Mouse (Mus musculus) frontal cortex, adult 2 months (tissue): ENCODE measurements around the gene Ift122. TPM values are rescaled to one million over a fixed set of nuclear protein-coding genes. Genes with fewer than 3 reads are reported as not detected.

Experiments used
- DNase-seq, 2 experiments: peaks; one replicate each; pipeline ENCODE4 v3.0.0; 2022; ENCODE audit warnings: low spot score in 1 of 2; ENCODE audit errors: extremely low spot score in 1 of 2
- polyA plus RNA-seq: library from polyadenylated mRNA; depleted of rRNA; stranded (reverse); fragments of >200 nt; gene quantifications from 2 replicates; pipeline ENCODE4 v1.2.3, GENCODE M21; 2012

Ift122 gene
- polyA plus RNA-seq, 1 experiment, result 30.1 TPM

GRCm38 (mm10) chr6:115890601-115891000 is 37.3 kb downstream of the Ift122 start:
- no peak for DNase-seq

DNA sequence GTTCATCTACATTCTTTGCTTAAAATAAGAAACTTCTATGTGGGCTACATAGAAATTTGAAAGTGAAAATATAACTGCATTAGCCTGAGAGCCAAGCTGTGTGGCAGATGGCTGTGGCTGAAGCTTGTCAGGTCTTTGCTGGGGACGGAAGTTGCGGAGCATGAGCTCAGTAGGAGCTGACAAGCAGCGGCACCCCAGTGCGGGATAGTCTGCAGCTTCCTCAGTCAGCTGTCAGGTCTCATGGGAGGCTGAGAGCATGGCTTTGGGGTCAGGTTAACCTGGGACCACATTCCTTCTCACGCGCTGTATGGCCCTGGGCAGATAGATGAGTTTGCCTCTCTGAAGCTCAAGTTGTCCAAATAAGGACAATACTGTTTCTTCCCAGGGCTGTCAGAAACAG is 37.8 kb downstream of the Ift122 start:
- DNase-seq, result peak; percentile 50 to 68

DNA sequence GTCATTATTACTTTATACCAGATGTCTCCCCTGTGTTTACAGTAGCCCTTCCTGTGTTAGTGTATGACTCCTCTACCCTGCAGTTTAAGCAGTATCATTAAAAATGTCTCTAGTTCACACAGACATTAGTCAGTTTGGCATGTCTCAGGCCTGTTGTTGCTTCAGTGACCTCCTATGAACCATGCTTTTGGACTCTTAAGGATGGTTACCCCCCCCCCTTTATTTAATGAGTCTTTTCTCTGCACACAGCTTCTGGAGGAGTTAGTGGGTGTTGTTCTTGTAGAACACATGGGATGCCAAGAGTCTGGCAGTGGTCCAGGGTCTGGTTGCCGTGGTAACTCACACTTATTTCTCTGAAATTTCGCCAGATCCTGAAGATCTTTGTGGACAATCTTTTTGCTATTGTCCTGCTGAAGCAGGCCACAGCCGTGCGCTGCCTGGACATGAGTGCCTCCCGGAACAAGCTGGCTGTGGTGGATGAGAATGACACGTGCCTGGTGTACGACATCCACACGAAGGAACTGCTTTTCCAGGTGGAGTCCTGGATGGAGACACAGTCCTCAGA is 38.3 kb downstream of the Ift122 start:
- peak; percentile 75 to 92 for DNase-seq

GRCm38 (mm10) chr6:115892363-115892762 is 39.1 kb downstream of the Ift122 start:
- DNase-seq, result no peak

DNA sequence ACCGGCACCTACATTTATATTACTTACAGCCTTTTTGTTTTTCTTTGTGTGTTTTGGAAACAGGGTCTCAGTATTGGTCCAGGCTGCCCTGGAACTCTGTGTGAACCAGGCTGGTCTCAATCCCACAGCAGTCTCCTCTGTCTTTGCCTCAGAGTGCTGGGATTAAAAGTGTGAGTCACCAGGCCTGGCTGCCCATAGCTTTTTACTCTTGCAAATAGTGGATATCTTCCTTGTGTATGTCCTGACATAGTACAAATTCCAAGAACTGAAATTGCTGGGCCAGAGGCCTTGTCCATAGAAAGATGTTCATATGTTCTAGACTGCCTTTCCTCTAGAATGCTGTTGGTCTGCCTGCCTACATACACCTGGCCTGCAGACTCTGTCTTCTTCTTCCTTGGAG is 43.1 kb downstream of the Ift122 start:
- no peak for DNase-seq

GRCm38 (mm10) chr6:115897117-115897516 is 43.8 kb downstream of the Ift122 start:
- no peak for DNase-seq

DNA sequence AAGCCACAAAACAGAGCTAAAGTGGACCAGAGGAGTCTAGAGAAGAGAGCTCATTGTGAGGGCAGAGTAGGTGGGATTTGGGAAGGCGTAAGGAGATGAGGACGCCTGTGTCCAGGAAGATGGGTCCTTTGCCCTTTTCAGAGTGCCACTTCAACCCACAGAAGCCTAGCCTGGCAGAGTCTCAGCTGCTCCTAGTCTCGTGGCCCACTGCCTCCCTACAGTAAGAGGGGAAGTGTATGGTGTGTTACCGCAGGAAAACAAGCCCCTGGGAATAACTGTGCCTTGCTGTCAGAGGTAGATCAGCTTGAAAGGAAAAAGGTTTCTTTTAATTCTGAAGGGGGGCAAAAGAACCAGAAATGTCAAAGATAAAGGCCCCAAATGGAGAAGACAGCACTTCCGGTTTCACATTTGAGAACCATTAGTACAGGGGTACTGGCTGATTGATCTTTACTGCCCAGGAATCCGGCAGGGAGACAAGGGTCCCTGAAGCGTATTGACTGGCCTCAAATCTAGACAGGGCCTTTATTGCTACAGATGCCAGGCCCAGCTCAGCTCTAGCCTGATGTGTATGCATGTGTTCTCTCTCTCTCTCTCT is 44.8 kb downstream of the Ift122 start:
- no peak for DNase-seq

DNA sequence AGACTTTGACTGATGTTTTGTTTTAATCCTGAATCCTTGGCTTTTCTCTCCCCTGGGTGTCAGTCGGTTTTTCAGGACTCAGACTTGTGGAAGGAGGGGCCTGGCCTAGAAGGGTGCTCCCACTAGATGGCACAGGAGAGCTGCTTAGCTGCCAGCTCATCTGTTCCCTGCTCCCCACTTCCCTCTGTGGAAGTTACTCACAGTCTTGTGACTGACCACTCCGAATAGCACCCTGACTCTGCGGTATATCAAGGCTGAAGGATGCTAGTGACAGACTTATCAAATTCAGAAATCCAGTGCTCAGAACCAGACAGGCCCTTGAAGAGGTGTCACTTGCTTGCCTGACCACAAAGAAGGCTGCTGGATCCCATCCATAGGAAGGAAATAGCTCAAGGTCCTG is 47.8 kb downstream of the Ift122 start:
- peak; percentile 76 to 92 for DNase-seq

DNA sequence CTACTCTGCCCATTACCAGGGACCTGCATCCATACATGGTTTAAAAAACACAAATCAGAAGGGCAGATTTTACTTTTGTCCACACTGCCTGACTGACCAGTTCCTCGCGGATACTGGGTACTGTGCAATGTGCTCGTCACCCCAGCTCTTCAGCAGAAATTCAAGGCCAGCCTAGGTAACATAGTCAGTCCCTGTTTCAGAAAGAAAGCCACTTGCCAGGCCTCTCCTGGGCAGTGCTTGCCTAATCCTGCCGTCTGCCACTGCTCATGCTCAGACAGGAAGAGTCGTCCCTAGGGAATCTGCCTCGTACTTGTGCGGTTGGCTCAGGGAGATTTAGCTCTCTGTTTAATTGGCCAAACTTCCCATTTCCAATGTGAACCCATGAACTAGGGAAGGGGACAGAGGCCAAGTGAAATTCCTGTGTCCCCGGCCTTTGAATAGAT is 48.2 kb downstream of the Ift122 start:
- DNase-seq, result no peak

DNA sequence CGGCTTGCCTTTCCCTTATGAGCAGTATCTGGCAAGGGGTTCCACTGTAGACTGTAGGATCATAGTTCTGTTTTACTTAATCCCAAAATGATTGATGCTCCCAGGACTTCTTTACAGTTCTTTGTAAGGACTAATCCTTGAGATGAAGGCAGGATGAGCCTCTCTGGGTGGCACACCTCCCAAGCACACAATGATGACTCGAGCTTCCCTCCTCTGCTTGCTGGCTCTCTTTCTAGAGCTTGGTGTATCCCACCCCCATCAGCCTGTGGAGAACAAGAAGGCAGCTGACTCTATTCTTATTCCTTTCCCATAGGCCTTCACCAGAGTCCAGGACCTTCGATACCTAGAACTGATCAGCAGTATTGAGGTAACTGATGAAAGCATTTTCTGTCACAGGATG is 49.3 kb downstream of the Ift122 start:
- DNase-seq, result peak in 1 of 2 experiments; percentile 64

DNA sequence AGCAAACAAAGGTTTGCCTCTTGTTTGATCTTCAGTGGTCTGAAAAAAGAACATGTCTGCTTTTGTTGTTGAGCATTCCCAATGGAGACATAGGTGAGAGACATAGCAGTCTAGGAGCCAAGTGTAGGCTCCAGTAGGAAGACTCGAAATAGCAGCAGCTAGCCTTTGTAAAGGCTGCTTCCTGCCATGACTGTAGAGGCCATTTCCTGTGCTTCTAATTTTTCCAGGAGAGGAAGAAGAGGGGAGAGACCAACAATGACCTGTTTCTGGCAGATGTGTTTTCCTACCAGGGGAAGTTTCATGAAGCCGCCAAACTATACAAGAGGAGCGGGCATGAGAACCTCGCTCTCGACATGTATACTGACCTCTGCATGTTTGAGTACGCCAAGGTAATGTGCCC is 52.3 kb downstream of the Ift122 start:
- DNase-seq, result no peak

DNA sequence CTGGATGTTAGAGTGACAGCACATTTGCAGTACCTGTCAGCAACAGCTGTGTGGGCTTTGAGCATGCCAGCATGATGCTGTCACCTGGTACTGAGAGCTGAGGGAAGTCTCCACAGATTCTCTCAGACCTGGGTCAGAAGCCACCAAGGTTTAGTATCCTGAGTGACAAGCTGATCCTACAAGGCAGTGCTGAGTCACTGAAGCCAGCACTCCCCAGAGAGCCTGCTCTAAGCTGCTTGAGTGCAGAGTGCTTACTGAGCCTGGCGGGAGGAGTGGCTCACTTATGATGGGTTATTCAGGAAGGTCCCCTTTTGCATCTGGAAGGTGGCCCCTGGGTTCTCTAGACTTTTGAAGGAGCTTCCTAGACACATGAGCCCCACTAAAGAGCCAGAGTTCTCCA is 53.2 kb downstream of the Ift122 start:
- DNase-seq, result no peak

DNA sequence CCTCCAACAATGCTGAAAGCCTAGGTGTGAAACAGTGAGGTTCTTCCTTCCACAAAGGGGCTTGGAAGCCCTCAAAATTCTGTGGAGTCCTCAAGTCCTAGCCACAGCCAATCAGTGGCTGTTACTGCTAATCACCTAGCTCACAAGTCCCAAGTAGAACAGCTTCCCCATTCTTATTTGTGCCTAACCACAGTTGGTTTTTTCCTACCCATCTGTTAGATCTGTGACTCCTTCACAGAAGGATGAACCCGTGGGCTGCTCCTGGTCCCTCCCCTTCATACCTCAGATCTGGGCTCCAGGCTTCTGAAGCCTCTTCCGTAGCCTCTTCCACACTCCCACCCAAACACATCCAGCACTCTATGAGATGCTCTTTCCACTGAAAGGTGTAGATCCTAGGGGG is 53.6 kb downstream of the Ift122 start:
- DNase-seq, result no peak

- DNase-seq, result no peak
Observed at GRCm38 (mm10) chr6:115908421-115908982, 55.2 kb downstream of the Ift122 start.

DNA sequence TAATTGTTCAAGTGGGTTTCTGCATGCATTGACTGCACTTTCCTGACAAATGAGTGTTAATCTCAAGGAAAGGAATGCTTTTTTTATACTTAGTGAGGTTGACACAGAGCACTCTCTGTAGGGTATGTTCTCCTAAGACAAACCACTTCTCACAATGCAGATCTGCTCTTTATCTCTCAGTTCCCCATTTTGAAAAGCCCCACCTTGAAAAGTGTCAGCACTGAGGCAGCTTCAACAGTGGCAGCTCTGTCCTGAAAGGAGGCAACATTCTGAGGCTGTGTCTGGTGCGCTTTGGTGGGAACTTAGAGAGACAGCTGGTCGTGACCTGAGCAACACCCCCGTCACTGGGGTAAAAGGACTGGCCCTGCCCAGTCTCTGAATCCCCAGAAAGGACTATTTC is 55.8 kb downstream of the Ift122 start:
- DNase-seq, result no peak

DNA sequence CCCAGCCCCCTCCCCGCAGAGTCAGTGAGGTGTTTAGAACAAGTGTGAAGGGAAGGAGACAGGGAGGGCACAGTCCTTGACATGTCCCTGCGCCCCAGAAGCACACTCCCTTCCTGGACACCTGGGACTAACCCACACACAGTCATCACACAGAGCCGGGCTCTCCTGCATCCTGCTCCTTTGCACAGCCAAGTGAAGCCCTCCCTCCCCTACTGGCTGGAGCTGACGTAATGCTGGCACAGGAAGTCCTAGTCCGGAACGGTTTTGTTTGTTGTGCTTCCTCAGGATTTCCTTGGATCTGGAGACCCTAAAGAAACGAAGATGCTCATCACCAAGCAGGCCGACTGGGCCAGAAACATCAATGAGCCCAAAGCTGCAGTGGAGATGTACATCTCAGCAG is 56.7 kb downstream of the Ift122 start:
- DNase-seq, result no peak

DNA sequence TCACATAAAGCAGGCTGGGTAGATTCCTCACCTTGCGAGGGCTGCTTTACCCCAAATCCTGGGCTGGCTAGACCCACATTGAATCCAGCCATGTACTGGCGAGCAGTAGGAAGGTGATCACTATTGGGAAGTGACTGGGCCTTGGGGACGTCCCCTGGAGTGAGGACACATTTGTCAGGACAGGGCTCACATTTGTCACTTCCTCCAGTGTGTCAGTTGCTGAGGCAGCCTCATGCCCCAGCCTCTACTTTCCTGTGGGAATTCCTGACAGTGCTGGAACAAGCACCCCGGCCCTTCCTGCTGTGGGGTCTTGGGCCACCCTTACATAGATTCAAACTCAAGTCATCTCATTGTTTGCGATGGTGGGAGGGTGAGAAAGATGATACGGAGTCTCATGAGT is 58.5 kb downstream of the Ift122 start:
- DNase-seq, result no peak

DNA sequence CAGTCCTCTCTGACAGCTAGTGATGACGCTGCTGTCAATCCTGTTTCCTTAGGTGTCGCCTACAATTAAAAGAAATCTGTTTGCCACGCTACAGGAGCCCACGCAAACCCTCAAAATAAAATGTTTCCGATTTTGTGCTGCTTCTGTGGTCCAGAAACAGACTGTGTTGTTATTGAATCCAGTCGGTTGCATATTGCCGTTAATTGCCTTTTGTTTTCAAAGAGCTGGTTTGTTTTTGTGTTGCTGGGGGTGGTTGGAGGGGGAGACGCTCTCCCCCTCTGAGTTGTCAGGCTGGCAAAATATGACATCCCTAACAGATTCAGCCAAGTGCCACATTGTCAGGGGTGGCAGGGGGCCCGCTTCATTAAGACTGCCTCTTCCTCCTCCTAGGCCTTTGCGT is 60.2 kb downstream of the Ift122 start:
- DNase-seq, result peak in 1 of 2 experiments; percentile 45

GRCm38 (mm10) chr6:115914511-115915202 is 61.4 kb downstream of the Ift122 start:
- peak; percentile 68 to 79 for DNase-seq

- DNase-seq, result peak; percentile 67 to 71
Observed at GRCm38 (mm10) chr6:115915601-115916445, 62.6 kb downstream of the Ift122 start.

DNA sequence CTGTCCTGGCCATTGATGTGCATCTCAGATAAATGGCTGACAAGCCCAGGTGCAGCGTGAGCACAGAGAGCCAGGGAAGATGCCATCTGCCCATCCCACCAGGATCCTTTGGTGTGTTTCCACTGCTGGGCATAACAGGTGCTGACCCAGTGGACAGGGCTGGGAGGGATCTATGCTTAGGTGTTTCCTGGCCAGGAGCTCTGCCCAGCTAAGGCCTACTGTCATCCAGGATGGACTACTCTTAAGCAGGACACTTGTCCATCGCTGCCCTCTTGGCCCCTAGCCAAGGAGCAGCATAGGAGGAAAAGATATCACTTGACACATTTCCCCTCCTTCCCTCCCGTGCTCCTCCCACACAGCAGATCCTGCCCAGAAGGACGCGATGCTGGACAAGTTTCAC is 63.3 kb downstream of the Ift122 start:
- no peak for DNase-seq
